Mouse (Mus musculus) limb, embryonic 14.5 days (tissue): ENCODE data around the gene Tsen54. TPM values are rescaled to one million over a fixed set of nuclear protein-coding genes. Genes with fewer than 3 reads are reported as not detected.

Experiments
- ATAC-seq: fragments of 200-750 bp; cut with Nextera tagmentation; 2 replicates; pipeline ENCODE4 v1.8.0; 2017; ENCODE audit warnings: low read depth, moderate number of reproducible peaks, moderate TSS enrichment; ENCODE audit not compliant: low FRiP score
- DNase-seq: peaks from one replicate; pipeline ENCODE4 v3.0.0-alpha.2; 2015; ENCODE audit warnings: low spot score
- H3K27ac ChIP-seq: fragments of 300-500 bp; sonication (generic); replicated peaks from 2 replicates; pipeline ENCODE4 v1.5.1; 2014; ENCODE audit warnings: low read depth, mild to moderate bottlenecking, low read length, moderate library complexity, mixed read lengths
- H3K27me3 ChIP-seq: fragments of 300-500 bp; sonication (generic); 2 replicates; pipeline ENCODE4 v1.6.1; 2014; ENCODE audit warnings: low read length, mixed read lengths; ENCODE audit not compliant: control insufficient read depth, insufficient read depth
- H3K36me3 ChIP-seq: fragments of 300-500 bp; sonication (generic); 2 replicates; pipeline ENCODE4 v1.6.1; 2014; ENCODE audit warnings: mild to moderate bottlenecking, low read length, moderate library complexity, mixed read lengths; ENCODE audit not compliant: control insufficient read depth, insufficient read depth
- H3K4me1 ChIP-seq: fragments of 300-500 bp; sonication (generic); 2 replicates; pipeline ENCODE4 v1.6.1; 2014; ENCODE audit warnings: antibody characterized with exemption, low read length, mixed read lengths; ENCODE audit not compliant: control insufficient read depth, insufficient read depth
- H3K4me2 ChIP-seq: fragments of 300-500 bp; sonication (generic); replicated peaks from 2 replicates; pipeline ENCODE4 v1.6.1; 2014; ENCODE audit warnings: low read depth, mild to moderate bottlenecking, low read length, moderate library complexity; ENCODE audit not compliant: severe bottlenecking
- H3K4me3 ChIP-seq: fragments of 300-500 bp; sonication (generic); replicated peaks from 2 replicates; pipeline ENCODE4 v1.5.1; 2014; ENCODE audit warnings: low read length
- H3K9ac ChIP-seq: fragments of 300-500 bp; sonication (generic); 2 replicates; pipeline ENCODE4 v1.6.1; 2014; ENCODE audit warnings: mild to moderate bottlenecking, low read depth, low read length, moderate library complexity; ENCODE audit not compliant: severe bottlenecking
- H3K9me3 ChIP-seq: fragments of 300-500 bp; sonication (generic); 2 replicates; pipeline ENCODE4 v1.6.1; 2016; ENCODE audit warnings: low read length; ENCODE audit not compliant: control insufficient read depth
- POLR2A ChIP-seq: fragments of 200-500 bp; IDR thresholded peaks from 2 replicates; pipeline ENCODE4 v1.8.0; 2012; ENCODE audit warnings: inconsistent platforms, mild to moderate bottlenecking, moderate library complexity, borderline replicate concordance; ENCODE audit not compliant: insufficient read depth, insufficient read length; ENCODE audit errors: extremely low read depth
- WGBS: fragments of 180-500 bp; shearing (Covaris S2); extraction: QIAGEN DNeasy Blood & Tissue Kit; methylation state at CpG from one replicate; pipeline ENCODE4 v1.1.7; 2014; 5-methylcytosine and 5-hydroxymethylcytosine counted together
- polyA plus RNA-seq, 2 experiments: library from polyadenylated mRNA; depleted of rRNA in 1 of 2; stranded (reverse) in 1 of 2; unstranded in 1 of 2; fragments of >200 nt; fragmentation: Nextera tagmentation in 1 of 2; extraction: Ambion mirVana in 1 of 2; gene quantifications; 2 replicates each; pipeline versions ENCODE4 v1.2.1 to v1.2.3; 2012 to 2014

Tsen54 gene
- polyA plus RNA-seq, 2 experiments: 28.1 to 32.6 TPM

DNA sequence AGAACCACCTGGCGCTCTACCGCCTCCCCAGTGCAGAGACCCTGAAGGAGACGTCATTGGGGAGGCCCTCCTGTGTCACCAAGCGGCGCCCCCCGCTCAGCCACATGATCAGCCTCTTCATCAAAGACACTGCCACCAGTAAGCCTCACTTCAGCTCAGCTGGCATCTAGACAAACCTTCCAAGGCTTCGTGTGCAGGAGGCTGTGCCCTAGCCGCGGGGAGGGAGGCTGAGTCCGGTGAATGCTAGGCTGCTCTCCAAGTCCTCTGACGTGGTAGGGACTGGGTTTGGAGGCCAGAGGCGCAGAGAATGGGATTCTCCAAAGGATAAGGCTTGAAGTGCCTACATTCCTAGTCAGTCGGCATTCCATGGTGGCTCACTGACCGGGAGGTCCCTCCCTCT lies 22.2 kb upstream of the Tsen54 start:
- no peak overlapping the region for H3K4me3 ChIP-seq
- H3K9me3 ChIP-seq: no peaks in the 10 kb centered on the region
- no peak for TF ChIP-seq POLR2A
- no peak overlapping the region for H3K27ac ChIP-seq
- H3K27me3 ChIP-seq: no peaks in the 10 kb centered on the region
- H3K4me1 ChIP-seq: no peaks in the 10 kb centered on the region
- peaks cover 93% of the 10 kb centered on the region for H3K36me3 ChIP-seq
- no peak overlapping the region for H3K4me2 ChIP-seq
- WGBS: 86% methylated on average over 14 of the region's 14 CpGs
- no peak for ATAC-seq
- no peak for DNase-seq
- H3K9ac ChIP-seq: no peak overlapping the region

DNA sequence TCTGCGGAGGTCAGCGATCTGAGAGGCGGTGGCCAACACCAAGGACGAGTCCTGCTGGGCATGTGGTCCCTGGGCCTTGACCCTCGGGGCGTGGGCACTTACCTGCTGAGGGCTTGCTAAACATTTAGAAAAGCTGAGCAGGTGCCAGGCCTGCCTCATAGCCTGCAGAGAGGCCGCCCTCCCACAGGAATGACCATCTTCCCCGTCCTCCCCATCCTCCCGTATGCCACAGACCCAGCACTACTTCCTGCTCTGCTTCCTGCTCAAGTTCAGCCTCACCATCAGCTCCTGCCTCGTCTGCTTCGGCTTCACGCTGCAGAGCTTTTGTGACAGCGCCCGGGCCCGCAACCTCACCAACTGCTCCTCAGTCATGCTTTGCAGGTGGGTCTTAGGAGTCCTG lies 17.6 kb upstream of the Tsen54 start:
- Histone ChIP-seq H3K4me1 (no peaks in the 10 kb centered on the region), H3K4me3 (no peak overlapping the region), H3K36me3 (peaks cover 98% of the 10 kb centered on the region), H3K4me2 (no peak overlapping the region), H3K27me3 (no peaks in the 10 kb centered on the region), H3K9me3 (no peaks in the 10 kb centered on the region), H3K27ac (no peak overlapping the region; the same call in 1 of the 2 replicates), H3K9ac (no peak overlapping the region)
- DNase-seq: no peak
- TF ChIP-seq POLR2A: no peak
- no peak for ATAC-seq
- 75% methylated on average over 15 of the region's 15 CpGs for WGBS

DNA sequence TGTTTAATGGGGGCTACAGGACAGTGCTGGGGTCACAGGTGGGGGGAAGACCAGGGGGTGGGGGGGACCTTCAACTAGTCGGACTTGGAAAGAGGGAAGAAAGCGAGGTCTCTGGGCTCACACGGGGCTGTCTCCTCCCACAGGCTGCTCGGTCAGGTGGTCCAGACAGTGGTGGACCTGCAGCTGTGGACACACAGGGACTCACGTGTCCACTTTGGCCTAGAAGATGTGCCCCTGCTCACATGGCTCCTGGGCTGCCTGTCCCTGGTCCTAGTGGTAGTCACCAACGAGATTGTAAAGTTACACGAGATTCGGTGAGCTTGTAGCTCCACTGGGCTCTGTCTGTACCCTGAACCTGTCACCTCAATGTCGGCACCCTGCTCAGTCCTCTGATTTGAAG lies 16.9 kb upstream of the Tsen54 start:
- ATAC-seq (no peak), DNase-seq (no peak)
- H3K9ac ChIP-seq: no peak overlapping the region
- peaks cover 98% of the 10 kb centered on the region for H3K36me3 ChIP-seq
- H3K4me1 ChIP-seq: no peaks in the 10 kb centered on the region
- no peak for TF ChIP-seq POLR2A
- no peak overlapping the region for H3K27ac ChIP-seq
- H3K4me2 ChIP-seq: no peak overlapping the region
- no peaks in the 10 kb centered on the region for H3K9me3 ChIP-seq
- no peaks in the 10 kb centered on the region for H3K27me3 ChIP-seq
- 88% methylated on average over 9 of the region's 9 CpGs for WGBS
- no peak overlapping the region for H3K4me3 ChIP-seq

DNA sequence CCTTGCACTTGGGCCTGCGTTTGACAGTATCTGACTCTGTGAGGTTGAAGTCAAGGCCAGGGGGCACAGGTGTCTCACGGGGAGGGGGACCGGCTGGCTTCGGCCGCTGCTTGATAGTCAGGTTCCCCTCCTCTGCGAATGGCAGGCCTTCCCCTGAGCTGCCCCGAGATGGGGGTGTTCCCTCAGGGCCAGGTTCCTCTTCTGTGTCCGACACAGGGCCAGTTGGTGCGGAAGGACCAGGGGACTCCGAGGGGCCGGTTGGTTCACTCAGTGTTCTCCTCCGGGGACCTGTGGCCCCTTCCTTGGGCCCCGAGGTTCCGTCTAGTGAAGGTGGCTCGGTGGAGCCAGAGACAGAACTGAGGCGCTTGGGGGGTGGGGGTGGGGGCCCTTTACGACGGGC lies 13.5 kb upstream of the Tsen54 start:
- no peaks in the 10 kb centered on the region for H3K9me3 ChIP-seq
- no peak overlapping the region for H3K27ac ChIP-seq
- no peaks in the 10 kb centered on the region for H3K27me3 ChIP-seq
- H3K4me2 ChIP-seq: no peak overlapping the region
- H3K9ac ChIP-seq: no peak overlapping the region
- 92% methylated on average over 15 of the region's 18 CpGs for whole genome bisulfite sequencing
- TF ChIP-seq POLR2A: no peak
- no peak for DNase-seq
- H3K4me1 ChIP-seq: no peaks in the 10 kb centered on the region
- ATAC-seq: no peak
- H3K4me3 ChIP-seq: no peak overlapping the region
- peaks cover 94% of the 10 kb centered on the region for H3K36me3 ChIP-seq

DNA sequence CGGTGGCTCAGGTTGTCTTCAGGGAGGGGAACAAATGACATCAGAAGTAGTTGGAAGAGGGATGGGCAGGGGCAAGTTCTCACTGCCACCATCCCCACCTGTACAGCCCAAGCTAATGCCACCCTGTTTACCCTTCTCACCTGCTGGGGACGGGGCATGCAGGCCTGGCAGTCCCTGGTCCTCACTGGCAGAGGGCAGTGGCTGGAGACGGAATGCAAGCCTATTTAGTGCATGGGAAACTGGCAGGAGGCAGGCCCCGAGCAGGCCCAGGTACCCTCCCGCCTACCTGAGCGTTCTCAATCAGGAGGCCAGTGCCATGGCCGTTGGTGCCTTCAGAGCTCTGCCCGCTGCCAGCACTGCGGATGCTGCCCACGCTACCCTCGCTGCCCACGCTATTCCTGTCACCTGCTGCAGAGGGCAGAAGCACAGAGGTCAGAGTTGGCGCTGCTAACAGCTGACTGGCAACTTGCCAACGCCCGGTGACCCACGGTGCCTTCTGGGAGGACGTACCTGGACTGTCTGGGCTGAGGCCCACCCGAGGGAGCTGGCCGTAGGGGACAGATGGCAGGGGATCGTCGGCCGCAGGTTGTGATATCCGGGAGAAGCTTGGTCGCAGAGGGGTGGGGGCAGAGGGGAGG lies 11.3 kb upstream of the Tsen54 start:
- Histone ChIP-seq H3K4me3 (no peak overlapping the region), H3K27me3 (no peaks in the 10 kb centered on the region), H3K27ac (no peak overlapping the region), H3K36me3 (peaks cover 88% of the 10 kb centered on the region), H3K4me1 (peaks cover 4% of the 10 kb centered on the region), H3K9me3 (no peaks in the 10 kb centered on the region), H3K4me2 (no peak overlapping the region), H3K9ac (no peak overlapping the region)
- DNase-seq: no peak
- TF ChIP-seq POLR2A: no peak
- ATAC-seq: no peak
- WGBS: 92% methylated on average over 24 of the region's 24 CpGs
